Mouse (Mus musculus): ENCODE measurements around the gene Dusp22. TPM values are rescaled to one million over a fixed set of nuclear protein-coding genes. Genes with fewer than 3 reads are reported as not detected.

Dusp22 gene
- polyA plus RNA-seq, 1 experiment from 2014 or later, result 27.1 TPM

DNA sequence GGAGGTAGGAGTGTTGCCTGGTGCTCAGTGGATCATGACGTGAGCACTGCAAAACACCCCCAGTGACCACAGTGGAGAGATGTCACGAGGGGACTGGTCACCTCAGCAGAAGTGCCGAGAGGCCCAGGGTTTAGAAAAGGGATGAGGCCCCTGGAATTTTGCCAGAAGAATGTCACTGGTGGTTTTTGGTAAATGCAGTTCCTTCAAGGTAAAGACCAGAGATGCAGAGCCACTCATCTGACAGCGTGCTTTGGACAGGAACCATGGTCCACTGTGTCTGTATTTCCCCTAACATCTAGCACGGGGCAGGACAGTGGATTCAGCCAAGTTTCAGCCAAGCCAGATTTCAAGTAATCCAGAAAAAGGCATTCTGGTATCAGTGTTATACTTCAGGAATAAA, 76.9 kb downstream of the Dusp22 start:
- H3K4me1 ChIP-seq (ENCODE audit: control insufficient read depth, insufficient read depth, low read length), result no peaks in the 10 kb centered on the region
- H3K27ac ChIP-seq (ENCODE audit: low read length), result no peak overlapping the region
- H3K27me3 ChIP-seq (ENCODE audit: control insufficient read depth, insufficient read depth, low read depth, low read length), result no peaks in the 10 kb centered on the region
- H3K36me3 ChIP-seq (ENCODE audit: control insufficient read depth, insufficient read depth, low read length), result no peaks in the 10 kb centered on the region
- H3K9ac ChIP-seq (ENCODE audit: low read depth, low read length), result no peak overlapping the region
- no peaks in the 10 kb centered on the region for H3K9me3 ChIP-seq (replicated peaks; ENCODE audit: control insufficient read depth, low read length, poor library complexity, severe bottlenecking)
- no peak overlapping the region for H3K4me2 ChIP-seq (ENCODE audit: low read length)
- 89% methylated on average over 5 of the region's 5 CpGs for WGBS
- no peak overlapping the region for H3K4me3 ChIP-seq (ENCODE audit: low read depth, low read length)
- ATAC-seq, result no peak

GRCm38 (mm10) chr13:30737257-30737656, 77.5 kb downstream of the Dusp22 start:
- H3K36me3 ChIP-seq (ENCODE audit: control insufficient read depth, insufficient read depth, low read length), result no peaks in the 10 kb centered on the region
- no peak for ATAC-seq
- no peaks in the 10 kb centered on the region for H3K9me3 ChIP-seq (replicated peaks; ENCODE audit: control insufficient read depth, low read length, poor library complexity, severe bottlenecking)
- H3K9ac ChIP-seq (ENCODE audit: low read depth, low read length), result no peak overlapping the region
- H3K4me3 ChIP-seq (ENCODE audit: low read depth, low read length), result no peak overlapping the region
- H3K4me1 ChIP-seq (ENCODE audit: control insufficient read depth, insufficient read depth, low read length), result no peaks in the 10 kb centered on the region
- H3K27ac ChIP-seq (ENCODE audit: low read length), result no peak overlapping the region
- no peaks in the 10 kb centered on the region for H3K27me3 ChIP-seq (ENCODE audit: control insufficient read depth, insufficient read depth, low read depth, low read length)
- H3K4me2 ChIP-seq (ENCODE audit: low read length), result no peak overlapping the region
- WGBS, result 85% methylated on average over 2 of the region's 2 CpGs

- 78% methylated on average over 4 of the region's 4 CpGs for WGBS
Observed at GRCm38 (mm10) chr13:30738310-30738840, 78.6 kb downstream of the Dusp22 start.

DNA sequence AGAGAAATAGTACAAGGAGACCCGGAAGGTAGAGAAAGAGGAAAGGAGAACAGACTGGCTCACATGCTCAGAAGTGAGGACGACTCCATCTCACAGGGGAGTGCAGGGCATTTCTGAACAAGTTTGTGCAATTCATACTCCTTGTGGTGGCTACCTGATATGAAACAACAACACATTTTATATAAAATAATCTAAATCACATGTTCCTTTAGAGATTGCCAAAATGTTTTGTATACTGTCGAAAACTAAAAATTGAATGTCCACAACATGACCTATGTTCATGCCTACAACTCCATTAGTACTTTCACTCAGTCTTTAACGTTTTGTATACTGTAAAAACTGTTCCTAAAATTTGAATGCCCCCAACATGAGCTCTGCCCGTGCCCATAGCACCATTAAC, 81.4 kb downstream of the Dusp22 start:
- Histone ChIP-seq H3K9me3 (replicated peaks; ENCODE audit: control insufficient read depth, low read length, poor library complexity, severe bottlenecking) (no peaks in the 10 kb centered on the region), H3K4me1 (ENCODE audit: control insufficient read depth, insufficient read depth, low read length) (no peaks in the 10 kb centered on the region), H3K9ac (ENCODE audit: low read depth, low read length) (no peak overlapping the region), H3K36me3 (ENCODE audit: control insufficient read depth, insufficient read depth, low read length) (no peaks in the 10 kb centered on the region), H3K4me3 (ENCODE audit: low read depth, low read length) (no peak overlapping the region), H3K4me2 (ENCODE audit: low read length) (no peak overlapping the region), H3K27ac (ENCODE audit: low read length) (no peak overlapping the region), H3K27me3 (ENCODE audit: control insufficient read depth, insufficient read depth, low read depth, low read length) (no peaks in the 10 kb centered on the region)
- WGBS, result 76% methylated on average over 5 of the region's 5 CpGs
- no peak for ATAC-seq

More at GRCm38 (mm10) chr13:30738310-30738840, 78.6 kb downstream of the Dusp22 start:
- Histone ChIP-seq H3K27me3 (ENCODE audit: control insufficient read depth, insufficient read depth, low read depth, low read length) (no peaks in the 10 kb centered on the region), H3K4me2 (ENCODE audit: low read length) (no peak overlapping the region), H3K27ac (ENCODE audit: low read length) (no peak overlapping the region), H3K9me3 (replicated peaks; ENCODE audit: control insufficient read depth, low read length, poor library complexity, severe bottlenecking) (no peaks in the 10 kb centered on the region), H3K4me1 (ENCODE audit: control insufficient read depth, insufficient read depth, low read length) (no peaks in the 10 kb centered on the region), H3K9ac (ENCODE audit: low read depth, low read length) (no peak overlapping the region), H3K4me3 (ENCODE audit: low read depth, low read length) (no peak overlapping the region), H3K36me3 (ENCODE audit: control insufficient read depth, insufficient read depth, low read length) (no peaks in the 10 kb centered on the region)
- ATAC-seq, result no peak

DNA sequence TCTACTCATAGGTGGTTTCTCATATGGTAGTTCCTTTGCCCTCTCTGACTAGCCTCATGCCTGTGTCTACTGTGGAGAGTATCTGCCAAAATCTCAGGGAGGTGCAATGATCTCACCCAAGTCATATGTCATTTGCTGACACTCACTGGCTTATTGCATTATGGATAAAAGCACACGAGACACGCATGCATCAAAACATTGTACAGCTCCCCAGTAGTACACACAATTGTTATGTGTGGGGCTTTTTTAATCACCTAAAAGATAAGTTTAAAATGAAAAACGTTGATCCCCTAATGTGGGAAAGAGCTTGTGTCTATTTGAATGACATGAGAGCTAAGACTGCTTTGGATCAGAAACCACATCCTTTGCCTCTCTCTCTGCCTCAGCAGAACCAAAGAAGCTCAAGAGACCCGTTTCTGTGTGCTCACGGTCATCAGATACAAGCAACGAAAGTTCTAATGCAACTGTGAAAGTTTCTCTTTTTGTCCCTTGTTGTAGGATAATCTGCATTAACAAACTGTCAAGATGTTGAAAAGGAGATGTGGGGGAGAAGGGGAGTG, 82.7 kb downstream of the Dusp22 start:
- Histone ChIP-seq H3K9ac (ENCODE audit: low read depth, low read length) (no peak overlapping the region), H3K27me3 (ENCODE audit: control insufficient read depth, insufficient read depth, low read depth, low read length) (peaks cover 7% of the 10 kb centered on the region), H3K4me3 (ENCODE audit: low read depth, low read length) (no peak overlapping the region), H3K4me2 (ENCODE audit: low read length) (no peak overlapping the region), H3K9me3 (replicated peaks; ENCODE audit: control insufficient read depth, low read length, poor library complexity, severe bottlenecking) (no peaks in the 10 kb centered on the region), H3K4me1 (ENCODE audit: control insufficient read depth, insufficient read depth, low read length) (no peaks in the 10 kb centered on the region), H3K27ac (ENCODE audit: low read length) (no peak overlapping the region), H3K36me3 (ENCODE audit: control insufficient read depth, insufficient read depth, low read length) (no peaks in the 10 kb centered on the region)
- no peak for ATAC-seq
- 74% methylated on average over 6 of the region's 6 CpGs for WGBS

DNA sequence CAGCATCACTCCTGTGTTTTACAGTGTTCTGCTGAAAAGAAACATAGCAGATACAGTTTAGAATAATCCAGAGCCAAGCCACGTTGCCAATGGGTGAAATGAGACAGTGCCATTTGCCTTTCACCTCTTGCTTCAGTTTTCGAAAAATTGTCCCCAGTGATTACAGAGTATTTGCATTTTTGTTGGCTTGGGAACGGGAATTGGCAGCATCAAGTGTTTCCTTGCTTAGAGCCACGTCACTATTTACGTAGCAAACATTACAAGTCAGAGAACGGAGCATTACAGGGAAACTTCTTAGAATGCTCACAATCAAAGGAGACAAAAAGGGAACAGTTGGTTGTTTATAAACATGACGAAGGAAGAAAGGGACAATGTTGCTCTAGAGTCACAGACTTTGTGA, 85.3 kb downstream of the Dusp22 start:
- Histone ChIP-seq H3K9me3 (replicated peaks; ENCODE audit: control insufficient read depth, low read length, poor library complexity, severe bottlenecking) (no peaks in the 10 kb centered on the region), H3K4me2 (ENCODE audit: low read length) (no peak overlapping the region), H3K36me3 (ENCODE audit: control insufficient read depth, insufficient read depth, low read length) (no peaks in the 10 kb centered on the region), H3K4me3 (ENCODE audit: low read depth, low read length) (no peak overlapping the region), H3K27me3 (ENCODE audit: control insufficient read depth, insufficient read depth, low read depth, low read length) (peaks cover 28% of the 10 kb centered on the region), H3K4me1 (ENCODE audit: control insufficient read depth, insufficient read depth, low read length) (peaks cover 14% of the 10 kb centered on the region), H3K27ac (ENCODE audit: low read length) (no peak overlapping the region), H3K9ac (ENCODE audit: low read depth, low read length) (no peak overlapping the region)
- WGBS, result 79% methylated on average over 7 of the region's 7 CpGs
- ATAC-seq, result no peak

- no peak overlapping the region for H3K9ac ChIP-seq (ENCODE audit: low read depth, low read length)
- no peaks in the 10 kb centered on the region for H3K36me3 ChIP-seq (ENCODE audit: control insufficient read depth, insufficient read depth, low read length)
- no peak for ATAC-seq
- no peak overlapping the region for H3K4me2 ChIP-seq (ENCODE audit: low read length)
- H3K27ac ChIP-seq (ENCODE audit: low read length), result no peak overlapping the region
- H3K4me1 ChIP-seq (ENCODE audit: control insufficient read depth, insufficient read depth, low read length), result peaks cover 21% of the 10 kb centered on the region
- no peak overlapping the region for H3K4me3 ChIP-seq (ENCODE audit: low read depth, low read length)
- H3K9me3 ChIP-seq (replicated peaks; ENCODE audit: control insufficient read depth, low read length, poor library complexity, severe bottlenecking), result no peaks in the 10 kb centered on the region
- peaks cover 46% of the 10 kb centered on the region for H3K27me3 ChIP-seq (ENCODE audit: control insufficient read depth, insufficient read depth, low read depth, low read length)
- 80% methylated on average over 5 of the region's 5 CpGs for WGBS
Observed at GRCm38 (mm10) chr13:30747068-30747467, 87.3 kb downstream of the Dusp22 start.

GRCm38 (mm10) chr13:30747504-30747903, 87.7 kb downstream of the Dusp22 start:
- no peaks in the 10 kb centered on the region for H3K9me3 ChIP-seq (replicated peaks; ENCODE audit: control insufficient read depth, low read length, poor library complexity, severe bottlenecking)
- no peak for ATAC-seq
- 78% methylated on average over 11 of the region's 11 CpGs for WGBS
- no peak overlapping the region for H3K4me2 ChIP-seq (ENCODE audit: low read length)
- no peak overlapping the region for H3K4me3 ChIP-seq (ENCODE audit: low read depth, low read length)
- H3K27me3 ChIP-seq (ENCODE audit: control insufficient read depth, insufficient read depth, low read depth, low read length), result peaks cover 48% of the 10 kb centered on the region
- H3K27ac ChIP-seq (ENCODE audit: low read length), result no peak overlapping the region
- H3K4me1 ChIP-seq (ENCODE audit: control insufficient read depth, insufficient read depth, low read length), result peaks cover 21% of the 10 kb centered on the region
- H3K36me3 ChIP-seq (ENCODE audit: control insufficient read depth, insufficient read depth, low read length), result no peaks in the 10 kb centered on the region
- no peak overlapping the region for H3K9ac ChIP-seq (ENCODE audit: low read depth, low read length)

DNA sequence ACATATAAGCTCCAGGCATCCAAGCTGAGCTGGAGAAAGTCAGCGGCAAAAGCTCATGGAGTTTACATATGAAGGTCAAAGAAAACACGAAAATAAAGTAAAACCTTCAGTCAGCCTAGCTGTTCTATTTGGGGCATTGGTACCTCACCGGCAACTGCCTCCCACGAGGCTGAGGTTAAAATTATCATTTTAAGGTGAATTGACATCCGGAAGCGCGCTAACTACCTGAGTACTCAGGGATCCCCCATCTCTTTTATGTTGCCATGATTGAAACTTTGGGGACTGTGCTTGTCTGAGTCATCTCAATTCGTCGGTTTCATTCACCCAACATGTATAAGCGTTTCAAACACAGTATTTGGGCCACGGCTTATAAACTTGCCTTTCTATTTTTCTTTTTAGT, 88.5 kb downstream of the Dusp22 start:
- Histone ChIP-seq H3K4me1 (ENCODE audit: control insufficient read depth, insufficient read depth, low read length) (peaks cover 21% of the 10 kb centered on the region), H3K27me3 (ENCODE audit: control insufficient read depth, insufficient read depth, low read depth, low read length) (peaks cover 48% of the 10 kb centered on the region), H3K36me3 (ENCODE audit: control insufficient read depth, insufficient read depth, low read length) (no peaks in the 10 kb centered on the region), H3K4me3 (ENCODE audit: low read depth, low read length) (no peak overlapping the region), H3K9ac (ENCODE audit: low read depth, low read length) (no peak overlapping the region), H3K4me2 (ENCODE audit: low read length) (no peak overlapping the region), H3K27ac (ENCODE audit: low read length) (no peak overlapping the region), H3K9me3 (replicated peaks; ENCODE audit: control insufficient read depth, low read length, poor library complexity, severe bottlenecking) (no peaks in the 10 kb centered on the region)
- no peak for ATAC-seq
- WGBS, result 56% methylated on average over 11 of the region's 11 CpGs
